Mouse (Mus musculus) common myeloid progenitor, adult 5-6 weeks (primary cell): Measurements from ENCODE around the gene Zscan20. TPM values are rescaled to one million over a fixed set of nuclear protein-coding genes. Genes with fewer than 3 reads are reported as not detected.
"Not testable (repeated sequence)": the region's sequence is repeated elsewhere in the genome, so short reads cannot be mapped to it uniquely, and the experiment has no call there.

Source experiments
- ATAC-seq: replicated peaks from 2 replicates; pipeline ENCODE4 v1.8.0; 2016; ENCODE audit warnings: low read depth, mild to moderate bottlenecking, moderate TSS enrichment, inconsistent platforms; ENCODE audit not compliant: poor library complexity, severe bottlenecking
- total RNA-seq: library from RNA; stranded (forward); fragments of 200-1000, 187-1606 nt; gene quantifications from 2 replicates; pipeline ENCODE4 v1.2.3, GENCODE M21; 2017

The Zscan20 gene
- total RNA-seq, 1 experiment from 2014 or later = 2.6 TPM

DNA sequence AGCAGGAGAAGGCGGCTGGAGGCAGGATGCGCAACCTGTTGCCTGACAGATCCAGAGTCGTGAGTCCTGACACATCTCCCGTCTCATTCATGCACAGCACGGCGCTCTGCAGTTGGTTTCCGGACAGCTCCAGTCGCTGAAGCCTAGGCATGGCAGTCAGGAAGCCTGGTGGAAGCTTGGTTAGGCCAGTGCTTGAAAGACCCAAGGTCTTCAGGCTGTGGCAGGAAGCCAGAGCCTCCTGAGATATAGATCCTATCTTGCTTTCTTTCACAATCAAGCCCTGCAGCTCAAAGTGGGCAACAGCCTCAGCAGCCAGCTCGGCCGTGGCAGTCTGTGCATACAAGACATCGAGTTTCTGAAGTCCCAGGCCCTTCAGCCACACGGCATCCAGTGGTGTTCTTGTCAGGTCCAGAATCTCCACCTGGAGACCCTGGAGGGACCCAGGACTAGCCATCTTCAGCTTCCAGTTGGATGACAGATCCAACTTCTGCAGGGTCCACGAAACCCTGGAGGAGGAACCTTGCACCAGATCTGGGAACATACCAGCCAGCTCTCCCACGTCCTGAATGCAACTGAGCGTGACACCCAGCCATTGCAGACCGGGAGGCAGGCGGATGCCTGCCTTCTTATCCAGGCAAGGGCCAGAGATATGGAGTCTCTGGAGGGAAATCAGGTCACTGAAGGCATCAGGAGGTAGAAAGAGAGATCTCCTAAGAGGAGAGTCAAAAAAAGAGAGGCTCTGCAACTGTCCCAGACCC is 7.6 kb upstream of the Zscan20 start:
- ATAC-seq = peak; percentile 64

DNA sequence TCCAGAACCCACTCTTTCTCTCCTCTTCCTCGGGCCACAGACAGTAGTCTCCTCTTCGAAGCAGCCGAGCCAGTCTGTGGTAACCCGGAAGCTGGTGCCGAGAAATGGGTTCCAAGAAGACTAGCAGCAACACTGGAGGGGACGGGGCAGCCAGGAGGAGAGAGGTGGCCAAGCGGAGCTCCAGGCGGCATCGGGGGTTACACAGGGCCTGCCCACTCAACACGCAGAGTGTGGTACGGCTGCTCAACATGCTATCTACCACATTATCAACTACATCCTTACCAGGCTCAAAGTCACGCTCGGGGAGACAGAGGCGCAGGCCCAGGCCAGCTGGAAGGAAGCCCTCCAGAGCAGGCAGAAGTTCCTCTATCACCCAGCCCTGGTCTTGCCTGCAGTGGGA is 5.9 kb upstream of the Zscan20 start:
- peak; percentile 33 for ATAC-seq

DNA sequence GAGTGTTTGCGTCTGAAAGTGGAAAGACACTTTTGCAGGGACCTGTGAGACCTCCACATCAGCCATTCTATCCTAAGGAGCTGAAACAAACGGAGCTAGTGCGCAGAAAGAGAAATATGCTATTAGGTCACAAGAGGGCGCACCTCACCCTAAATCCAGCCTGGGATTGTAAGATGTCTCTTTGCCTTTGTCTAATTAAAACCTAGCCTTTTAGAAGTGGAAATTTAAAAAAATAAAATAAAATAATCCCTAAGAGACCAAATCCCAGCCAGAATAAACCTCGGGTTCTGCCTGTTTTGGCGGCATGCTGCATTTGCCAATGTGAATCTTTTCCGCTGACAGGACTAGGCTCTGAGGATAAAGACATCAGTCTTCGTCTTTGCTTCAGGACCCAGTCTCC is 3.4 kb upstream of the Zscan20 start:
- ATAC-seq = no peak

DNA sequence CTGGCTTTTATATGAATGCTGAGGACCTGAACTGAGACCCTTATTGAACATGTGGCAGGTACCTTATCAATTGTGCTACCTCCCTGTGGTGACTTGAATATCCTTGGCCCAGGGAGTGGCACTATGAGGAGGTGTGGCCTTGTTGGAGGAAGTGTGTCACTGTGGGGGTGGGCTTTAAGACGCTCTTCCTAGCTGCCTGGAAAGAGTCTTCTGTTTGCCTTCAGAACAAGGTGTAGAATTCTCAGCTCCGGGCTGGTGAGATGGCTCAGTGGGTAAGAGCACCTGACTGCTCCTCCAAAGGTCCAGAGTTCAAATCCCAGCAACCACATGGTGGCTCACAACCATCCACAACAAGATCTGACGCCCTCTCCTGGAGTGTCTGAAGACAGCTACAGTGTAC is 1.8 kb upstream of the Zscan20 start:
- not testable (repeated sequence) for ATAC-seq

DNA sequence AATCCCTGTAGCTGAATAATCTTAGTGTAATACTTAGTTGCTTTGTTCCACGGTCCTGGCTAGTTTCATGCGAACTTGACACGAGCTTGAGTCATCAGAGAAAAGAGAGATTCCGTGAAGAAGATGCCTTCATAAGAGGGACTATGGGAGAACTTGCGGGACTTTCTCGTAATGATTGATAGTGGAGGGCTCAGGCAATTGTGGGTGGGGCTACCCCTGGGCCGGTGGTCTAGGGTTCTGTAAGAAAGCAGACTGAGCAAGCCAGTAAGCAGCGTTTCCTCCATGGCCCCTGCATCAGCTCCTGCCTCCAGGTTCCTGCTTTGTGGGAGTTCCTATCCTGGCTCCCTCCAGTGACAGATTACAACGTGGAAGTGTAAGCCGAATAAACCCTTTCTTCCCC is 808 bp upstream of the Zscan20 start:
- ATAC-seq = no peak

DNA sequence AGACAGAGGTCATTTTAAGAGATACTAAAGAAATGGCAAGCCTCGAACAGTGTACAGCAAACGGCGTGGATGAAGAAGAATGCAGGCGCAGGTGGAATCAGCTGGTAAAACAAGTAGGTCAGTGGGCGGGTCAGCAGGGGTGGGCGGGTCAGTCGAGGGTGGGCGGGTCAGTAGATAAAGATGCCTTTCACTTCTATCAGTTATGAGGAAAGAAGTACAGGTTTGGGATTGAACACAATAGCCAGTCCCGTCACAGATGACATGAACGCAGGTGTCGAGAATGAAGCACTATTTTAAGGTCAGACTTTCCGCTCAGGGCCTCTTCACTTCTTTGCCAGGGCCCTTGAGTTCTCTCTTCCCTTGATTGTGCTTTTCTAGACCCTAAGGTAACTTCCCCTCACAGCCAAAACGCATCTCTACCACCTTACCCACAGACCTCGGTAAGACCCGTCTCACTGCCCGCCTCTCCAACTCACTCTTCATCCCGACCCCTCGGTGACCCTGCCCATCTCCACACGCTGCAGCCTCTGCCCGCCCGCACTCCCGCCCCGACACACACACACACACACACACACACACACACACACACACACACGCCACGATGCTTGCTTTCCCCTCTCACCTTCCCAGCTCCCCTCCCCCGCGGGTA is 498 bp downstream of the Zscan20 start:
- ATAC-seq = no peak; the same call in 1 of the 2 replicates

DNA sequence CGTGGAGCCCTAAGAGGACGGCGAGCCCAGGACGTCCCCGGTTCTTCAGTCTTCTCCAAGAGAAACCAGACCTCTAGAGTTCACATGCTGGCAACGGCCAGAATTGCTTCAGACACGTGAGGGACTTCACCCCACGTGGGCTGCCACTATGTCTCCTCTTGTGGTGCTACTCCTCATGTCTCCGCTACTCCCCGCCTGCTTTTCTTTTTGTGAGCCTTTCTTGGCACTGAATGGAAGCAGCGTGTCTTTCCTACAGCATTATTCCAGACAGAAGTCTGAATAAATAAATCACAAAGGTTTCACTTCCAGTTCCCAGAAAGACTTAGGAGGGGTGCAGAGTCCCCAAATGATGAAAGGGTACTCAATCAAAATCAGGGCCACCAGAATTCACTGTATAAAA is 2.2 kb downstream of the Zscan20 start:
- no peak for ATAC-seq

DNA sequence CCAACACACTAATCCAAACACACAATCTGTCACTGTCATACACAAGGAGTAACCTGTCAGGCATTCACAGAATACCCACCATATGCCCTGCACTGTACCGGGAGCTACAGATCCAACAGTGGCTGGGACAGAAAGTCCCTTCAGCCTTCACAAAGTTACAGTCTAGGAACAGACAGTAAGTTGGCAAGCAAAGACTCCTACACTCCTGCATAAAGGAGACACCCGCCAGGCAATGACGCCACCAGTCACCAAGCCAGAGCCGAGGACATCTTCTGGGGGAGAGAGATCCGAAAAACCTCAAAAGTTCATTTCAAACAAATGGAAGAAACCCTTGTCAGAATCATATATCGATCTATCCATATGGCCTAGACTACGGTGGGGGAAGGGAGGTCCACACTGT is 3.3 kb downstream of the Zscan20 start:
- ATAC-seq = no peak

DNA sequence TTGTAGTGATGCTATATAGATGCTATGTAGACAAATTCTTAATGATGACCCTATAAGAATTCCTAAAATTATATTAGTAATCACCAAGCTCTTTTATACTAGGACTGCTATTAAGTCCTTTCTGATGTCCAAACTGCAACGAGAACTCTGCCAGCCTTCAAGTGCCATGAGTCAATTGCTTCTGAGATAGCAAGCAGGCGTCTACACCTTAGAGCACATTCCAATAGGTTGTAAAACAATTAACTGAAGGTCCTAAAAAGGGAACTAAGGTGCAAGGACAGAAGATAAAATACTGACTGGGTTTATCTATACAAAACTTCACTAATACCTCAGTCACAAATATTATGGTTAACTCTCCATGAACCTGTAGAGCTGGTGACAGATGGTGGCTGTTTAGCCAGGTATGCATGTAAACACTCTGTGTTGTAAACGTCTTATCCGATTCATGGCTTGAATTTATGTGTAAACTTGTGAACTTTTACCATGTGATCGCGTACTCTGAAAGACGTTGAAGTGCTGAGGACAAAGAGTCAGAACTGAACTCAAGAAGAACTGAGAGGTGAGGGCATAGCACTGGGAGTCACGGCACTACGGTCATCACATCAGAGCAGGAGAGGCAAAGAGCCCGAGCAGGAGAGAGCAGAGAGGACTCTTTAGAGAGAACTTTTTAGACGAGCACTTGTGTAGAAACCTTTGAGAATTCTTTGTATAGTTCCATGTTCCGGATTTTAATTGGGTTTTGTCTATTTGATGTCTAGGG is 11.9 kb downstream of the Zscan20 start:
- ATAC-seq = no peak

DNA sequence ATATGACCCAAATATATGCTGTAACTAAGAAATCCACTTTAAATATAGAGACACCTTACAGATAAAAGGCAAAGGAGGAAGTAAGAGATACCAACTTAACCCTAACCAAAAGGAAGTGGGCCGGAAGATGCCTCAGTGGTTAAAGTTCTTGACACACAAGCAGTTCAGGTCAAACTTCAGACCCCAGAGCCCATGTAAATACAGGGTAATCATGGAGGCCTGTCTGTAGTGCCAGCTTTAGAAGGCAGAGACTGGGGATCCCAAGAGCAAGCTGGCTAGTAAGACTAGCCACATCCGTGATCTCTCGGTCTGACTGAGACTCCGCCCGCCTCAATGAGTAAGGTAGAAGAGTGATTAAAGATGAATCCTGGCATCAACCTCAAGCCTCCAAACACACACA is 15.8 kb downstream of the Zscan20 start:
- ATAC-seq = peak; percentile 71

DNA sequence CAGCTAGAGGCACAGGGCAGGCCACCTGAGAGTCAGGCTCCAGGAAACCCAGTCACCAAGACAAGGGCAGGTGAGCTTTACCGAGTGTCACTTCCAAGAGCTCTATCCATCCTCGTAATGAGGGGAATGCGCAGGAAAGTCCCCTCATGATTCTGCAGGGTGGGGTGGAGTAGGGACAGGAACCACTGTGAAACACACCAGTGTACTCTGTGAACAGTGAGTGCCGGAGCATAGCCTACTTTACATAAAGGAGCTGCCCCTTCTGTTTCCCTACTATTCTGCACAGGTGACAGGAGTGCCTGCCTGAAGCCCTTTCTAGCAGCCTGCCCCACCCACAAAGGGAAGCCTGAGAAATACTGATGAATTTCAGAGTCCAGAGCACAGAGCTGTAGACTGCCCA is 16.6 kb downstream of the Zscan20 start:
- no peak for ATAC-seq

DNA sequence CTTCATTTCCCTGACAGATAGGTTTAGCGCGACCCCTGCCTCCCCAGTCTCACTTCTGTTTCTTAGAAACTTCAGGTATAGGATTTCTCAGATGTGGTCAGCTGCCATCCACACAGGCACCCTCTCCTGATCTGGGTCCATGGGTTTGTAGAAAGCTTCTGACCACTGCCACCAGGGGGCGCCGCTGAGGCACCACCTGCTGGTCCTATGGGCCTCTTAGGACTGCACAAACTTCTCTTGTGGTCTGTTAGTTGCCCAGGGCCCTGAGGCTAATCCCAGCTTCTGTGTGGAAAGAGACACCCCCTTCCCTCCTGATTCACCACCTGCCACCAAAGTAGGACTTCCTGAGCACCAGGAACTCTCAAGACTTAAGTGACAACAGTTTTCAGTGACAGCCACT is 30.7 kb downstream of the Zscan20 start:
- ATAC-seq = peak; percentile 47; the same call in 1 of the 2 replicates

DNA sequence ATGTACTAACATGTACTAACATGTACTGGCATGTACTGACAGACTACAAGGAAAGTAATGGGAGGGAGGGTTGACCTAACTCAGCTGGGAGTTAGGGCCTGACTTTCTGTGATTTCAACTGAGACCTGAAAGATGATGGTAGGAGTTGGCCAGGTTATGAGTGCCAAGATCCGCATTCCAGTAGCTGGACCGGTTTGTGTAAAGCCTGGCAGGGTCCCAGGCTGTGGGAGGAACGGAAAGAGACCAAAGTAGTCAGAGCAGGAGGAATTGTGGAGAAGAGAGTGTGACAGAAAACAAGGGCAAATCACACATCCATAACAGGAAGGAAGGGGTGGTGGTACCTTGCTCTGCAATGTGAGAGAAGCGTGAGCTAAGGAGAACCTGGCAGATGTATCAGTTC is 34.1 kb downstream of the Zscan20 start:
- ATAC-seq = no peak

DNA sequence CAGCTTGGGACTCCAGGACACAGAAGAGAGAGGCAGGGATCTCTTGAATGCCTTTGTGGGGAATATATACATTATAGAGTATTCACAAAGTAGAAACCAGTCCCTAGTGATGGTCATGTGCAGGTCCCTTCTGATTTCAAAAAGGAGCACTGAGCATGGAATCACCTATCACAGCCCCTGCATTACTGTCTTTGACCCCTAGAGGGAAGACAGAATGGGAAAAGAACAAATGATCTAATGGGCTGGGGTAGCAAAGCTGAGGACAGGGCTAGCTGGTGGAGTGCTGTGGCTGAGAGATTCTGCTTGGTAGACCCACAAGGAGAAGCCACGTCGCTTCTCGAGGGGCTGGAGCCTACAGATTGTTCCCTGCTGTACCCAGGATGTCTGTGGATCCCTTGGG is 49.6 kb downstream of the Zscan20 start:
- ATAC-seq = no peak

DNA sequence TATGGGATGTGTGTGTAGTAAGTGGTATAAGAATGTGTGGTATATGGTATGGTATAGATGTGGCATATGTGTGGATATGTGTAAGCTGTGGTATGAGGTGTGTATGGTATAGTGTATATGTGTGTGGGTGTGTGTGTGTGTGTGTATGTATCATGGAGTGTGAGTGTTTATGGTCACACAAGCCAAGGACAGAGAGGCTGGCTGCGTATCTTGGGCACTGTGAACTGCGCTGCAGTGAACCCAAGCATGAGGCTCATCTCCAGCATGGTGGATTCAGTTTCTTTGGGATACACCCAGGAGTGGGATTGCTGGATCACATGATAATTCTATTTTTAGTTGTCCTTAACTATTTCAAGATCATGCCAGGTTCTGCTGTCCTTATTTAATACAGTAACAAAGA is 55.7 kb downstream of the Zscan20 start:
- no peak for ATAC-seq

DNA sequence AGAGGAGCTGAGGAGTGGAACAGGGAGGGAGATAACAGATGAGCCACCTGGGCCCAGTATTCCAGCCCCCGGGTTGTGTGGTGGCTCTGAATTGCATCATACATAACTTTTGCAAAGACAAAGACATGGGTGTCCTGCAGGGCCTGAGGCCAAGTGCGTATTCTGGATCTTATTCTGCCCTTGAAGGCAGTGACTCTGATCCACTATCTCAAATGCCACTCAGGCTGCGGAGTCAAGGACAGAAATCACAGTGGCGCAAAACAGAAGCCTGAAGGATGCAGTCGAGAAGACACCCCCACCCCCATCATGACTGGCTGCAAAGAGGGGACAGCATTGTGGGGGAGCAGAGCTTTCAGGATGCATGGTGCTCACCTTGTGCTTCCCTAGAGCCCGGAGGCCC is 59.1 kb downstream of the Zscan20 start:
- no peak for ATAC-seq

DNA sequence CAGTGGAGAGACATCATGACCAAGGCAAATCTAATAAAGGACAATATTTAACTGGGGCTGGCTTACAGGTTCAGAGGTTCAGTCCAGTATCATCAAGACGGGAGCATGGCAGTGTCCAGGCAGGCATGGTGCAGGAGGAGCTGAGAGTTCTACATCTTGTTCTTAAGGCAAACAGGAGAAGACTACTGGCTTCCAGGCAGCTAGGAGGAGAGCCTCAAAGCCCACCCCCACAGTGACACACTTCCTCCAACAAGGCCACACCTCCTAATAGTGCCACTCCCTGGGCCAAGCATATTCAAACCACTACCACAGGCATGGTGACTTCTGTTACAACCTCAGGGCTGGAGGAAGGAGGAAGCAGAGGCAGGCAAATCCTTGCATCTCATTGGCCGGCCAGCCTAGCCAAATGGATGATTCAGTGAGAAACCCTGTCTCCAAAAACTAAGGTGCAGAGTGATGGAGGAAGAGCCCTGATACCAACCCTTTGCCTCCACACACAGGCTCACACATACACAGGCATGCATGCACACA is 65.9 kb downstream of the Zscan20 start:
- ATAC-seq = not testable (repeated sequence)

DNA sequence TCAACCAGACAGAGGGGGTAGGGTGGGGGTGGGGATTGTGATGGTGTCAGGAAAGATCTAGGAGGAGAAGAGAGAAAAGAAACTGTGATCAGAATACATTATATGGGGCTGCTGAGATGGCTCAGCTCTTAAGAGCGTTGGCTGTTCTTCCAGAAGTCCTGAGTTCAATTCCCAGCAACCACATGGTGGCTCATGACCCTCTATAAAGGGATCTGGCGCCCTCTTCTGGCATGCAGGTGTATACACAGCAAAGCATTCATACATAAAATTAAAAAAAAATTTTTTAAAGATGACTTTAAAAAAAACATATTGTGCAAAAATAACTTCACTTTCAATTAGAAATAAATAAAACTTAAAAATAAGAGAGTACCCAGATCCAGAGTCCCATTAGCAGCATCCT is 66.5 kb downstream of the Zscan20 start:
- no peak for ATAC-seq
